Mouse (Mus musculus) E14TG2a.4 (cell line): ENCODE data around the gene Aga.
"Not testable (repeated sequence)": the region's sequence is repeated elsewhere in the genome, so short reads cannot be mapped to it uniquely, and the experiment has no call there.

ENCODE experiments used
- H3K27me3 ChIP-seq: 2 replicates; pipeline ENCODE4 v1.6.1; 2014; ENCODE audit warnings: low read length, control low read depth; ENCODE audit not compliant: insufficient read depth
- H3K36me3 ChIP-seq: 2 replicates; pipeline ENCODE4 v1.6.1; 2014; ENCODE audit warnings: low read length, control low read depth; ENCODE audit not compliant: insufficient read depth
- H3K4me1 ChIP-seq: replicated peaks from 2 replicates; pipeline ENCODE4 v1.6.1; 2014; ENCODE audit warnings: low read depth, low read length, control low read depth
- H3K4me3 ChIP-seq: replicated peaks from 2 replicates; pipeline ENCODE4 v1.5.1; 2014; ENCODE audit warnings: mild to moderate bottlenecking, low read length
- H3K9me3 ChIP-seq: 2 replicates; pipeline ENCODE4 v1.6.1; 2014; ENCODE audit warnings: low read length, control low read depth
- CTCF ChIP-seq: conservative IDR thresholded peaks from 2 replicates; pipeline ENCODE4 v1.5.1; 2014; ENCODE audit warnings: low read length
- NANOG ChIP-seq: IDR thresholded peaks from 2 replicates; pipeline ENCODE4 v1.6.1; 2014; ENCODE audit warnings: borderline replicate concordance, low read length, mixed read lengths
- POU5F1 ChIP-seq: IDR thresholded peaks from 2 replicates; pipeline ENCODE4 v1.6.1; 2014; ENCODE audit warnings: low read length, borderline replicate concordance

The Aga gene

DNA sequence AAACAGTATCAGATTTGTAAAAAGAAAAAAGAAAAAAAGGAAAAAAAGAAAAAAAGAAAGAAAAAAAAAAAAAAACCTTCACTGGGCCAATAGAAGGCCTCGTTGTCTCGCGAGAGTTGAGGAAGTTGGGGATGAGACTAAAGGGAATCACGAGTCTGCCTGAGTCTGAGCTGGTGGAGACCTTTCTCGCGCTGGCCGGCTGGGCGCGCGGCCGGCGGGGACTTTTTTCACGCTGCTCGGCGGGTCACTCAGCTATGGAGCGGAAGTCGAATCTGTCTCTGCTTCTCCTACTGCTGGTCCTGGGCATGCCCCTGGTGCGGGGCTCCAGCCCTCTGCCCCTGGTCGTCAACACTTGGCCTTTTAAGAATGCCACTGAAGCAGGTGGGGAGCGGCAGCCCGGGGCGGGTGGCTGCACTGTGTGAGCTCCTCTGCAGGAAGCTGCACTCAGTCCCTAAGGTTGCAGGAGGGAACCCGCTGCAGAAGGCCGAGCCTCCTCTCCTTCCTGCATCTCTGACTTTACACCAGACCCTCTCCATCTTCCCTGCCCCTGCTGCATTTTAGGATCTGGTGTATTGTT is at the start of gene Aga:
Gene Aga, plus strand, starts transcription at position 177 of the 577 bp plus-strand sequence.
- Histone ChIP-seq H3K36me3 (peaks cover 8% of the 10 kb centered on the region), H3K27me3 (no peaks in the 10 kb centered on the region), H3K9me3 (no peaks in the 10 kb centered on the region), H3K4me1 (no peaks in the 10 kb centered on the region), H3K4me3 (peak within 1 kb of the TSS; percentile 78)
- no peak for TF ChIP-seq NANOG
- no peak for TF ChIP-seq POU5F1
- TF ChIP-seq CTCF, result no peak

DNA sequence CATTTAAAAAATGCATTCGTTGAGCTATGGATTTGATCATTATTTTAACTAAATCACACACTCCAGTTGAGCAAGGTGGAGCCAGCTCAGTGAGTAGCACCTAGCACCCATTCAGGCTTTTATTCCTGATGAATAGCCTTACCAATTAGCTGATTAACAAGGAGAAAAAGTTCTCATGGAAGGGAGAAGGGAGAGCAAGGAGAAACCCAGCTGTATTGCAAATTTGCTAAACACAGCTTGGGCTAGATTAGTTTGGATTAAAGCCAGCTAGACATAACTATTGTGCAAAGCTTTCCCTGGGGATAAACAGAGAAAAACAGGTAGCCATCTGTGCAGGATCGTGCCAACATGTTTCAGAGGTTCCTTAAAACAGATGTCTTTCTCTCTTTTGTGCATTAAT is 22.5 kb upstream of the Aga start:
- Histone ChIP-seq H3K4me3 (no peak overlapping the region), H3K27me3 (no peaks in the 10 kb centered on the region), H3K36me3 (no peaks in the 10 kb centered on the region), H3K4me1 (no peaks in the 10 kb centered on the region), H3K9me3 (no peaks in the 10 kb centered on the region)
- TF ChIP-seq CTCF (no peak), NANOG (no peak), POU5F1 (no peak)

DNA sequence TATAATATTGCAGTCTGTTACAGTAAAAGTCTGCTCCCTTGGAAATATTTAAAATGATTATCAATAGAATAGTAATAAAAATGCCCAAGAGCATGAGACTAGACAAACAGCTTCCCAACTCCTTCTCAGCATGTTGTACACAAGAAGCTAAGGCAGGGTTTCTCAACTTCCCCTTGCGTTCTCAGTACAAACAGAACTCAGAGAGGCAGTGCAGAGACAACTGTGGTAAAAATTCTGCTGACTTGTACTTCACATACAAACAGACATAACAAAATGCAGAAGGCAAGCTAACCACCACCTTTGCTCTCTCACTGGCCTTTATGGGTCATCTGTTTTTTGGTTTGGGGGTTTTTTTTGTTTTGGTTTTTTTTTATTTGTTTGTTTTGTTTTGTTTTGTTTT is 15.3 kb upstream of the Aga start:
- Histone ChIP-seq H3K27me3 (no peaks in the 10 kb centered on the region), H3K36me3 (no peaks in the 10 kb centered on the region)
- no peak for TF ChIP-seq POU5F1
- TF ChIP-seq CTCF, result no peak

DNA sequence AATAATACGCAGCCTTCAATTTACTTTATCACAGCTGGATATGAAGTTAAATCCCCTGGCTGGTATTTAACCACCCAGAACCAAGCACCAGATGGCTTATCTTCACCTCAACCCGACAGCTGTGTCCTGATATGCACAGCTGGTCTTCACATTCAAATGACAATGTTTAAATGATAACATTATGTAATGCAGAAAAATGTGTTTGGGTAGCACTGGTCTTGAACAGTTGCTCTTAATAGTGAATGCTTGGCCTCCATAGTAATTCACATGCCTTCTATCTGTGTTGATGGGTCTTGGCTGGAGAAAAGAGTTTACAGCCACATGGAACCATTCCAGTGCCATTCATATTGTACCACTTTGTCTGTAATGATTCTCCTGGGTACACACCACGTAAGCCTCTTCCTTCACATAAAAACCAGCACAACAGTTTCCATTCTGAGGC is 14.6 kb upstream of the Aga start:
- no peaks in the 10 kb centered on the region for H3K4me1 ChIP-seq
- no peaks in the 10 kb centered on the region for H3K36me3 ChIP-seq
- no peaks in the 10 kb centered on the region for H3K9me3 ChIP-seq
- no peaks in the 10 kb centered on the region for H3K27me3 ChIP-seq
- TF ChIP-seq CTCF (no peak), NANOG (no peak), POU5F1 (no peak)
- no peak overlapping the region for H3K4me3 ChIP-seq

More for the DNA sequence above, 15.3 kb upstream of the Aga start:
- H3K9me3 ChIP-seq, result no peaks in the 10 kb centered on the region
- H3K4me3 ChIP-seq, result no peak overlapping the region
- no peaks in the 10 kb centered on the region for H3K4me1 ChIP-seq

DNA sequence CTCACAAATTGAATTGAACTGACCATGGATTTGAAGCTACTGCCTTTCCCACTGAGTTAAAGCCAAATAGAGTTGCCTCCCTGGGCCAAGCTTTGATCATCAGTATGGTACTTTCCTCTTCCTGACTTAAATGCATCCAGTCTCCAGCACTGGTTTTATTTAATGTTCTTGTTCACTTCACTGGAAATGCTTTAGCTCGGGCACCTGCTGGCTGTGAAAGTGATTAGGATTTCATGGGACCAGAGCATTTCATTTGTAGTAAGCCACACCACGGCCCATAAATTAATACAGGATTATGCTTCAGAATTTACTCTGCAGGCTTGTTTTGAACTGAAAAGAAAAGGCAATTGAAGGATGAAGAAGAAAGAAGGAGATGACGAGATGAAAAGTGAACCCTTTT is 26.5 kb downstream of the Aga start:
- H3K36me3 ChIP-seq, H3K9me3 ChIP-seq, H3K4me1 ChIP-seq, H3K27me3 ChIP-seq, H3K4me3 ChIP-seq: not testable (repeated sequence)

DNA sequence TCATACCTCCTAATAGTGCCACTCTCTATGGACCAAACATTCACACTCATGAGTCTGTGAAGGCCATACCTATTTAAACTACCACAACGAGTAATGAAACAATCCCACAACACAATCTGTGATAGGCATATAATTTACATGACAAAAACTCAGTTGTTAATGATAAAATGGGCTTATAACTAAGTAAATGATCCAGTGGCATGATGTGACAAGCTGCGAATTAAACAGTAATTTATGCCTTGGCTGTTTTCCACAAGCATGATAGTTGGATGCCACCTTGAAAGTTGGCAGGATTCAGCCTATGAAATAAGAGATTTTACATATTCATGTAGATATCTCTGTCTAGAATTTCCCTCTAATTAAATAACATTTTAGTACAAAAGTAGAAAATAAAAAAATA is 28.1 kb downstream of the Aga start:
- no peaks in the 10 kb centered on the region for H3K9me3 ChIP-seq
- H3K27me3 ChIP-seq, result no peaks in the 10 kb centered on the region
- H3K4me1 ChIP-seq, result no peaks in the 10 kb centered on the region
- H3K36me3 ChIP-seq, result no peaks in the 10 kb centered on the region
- TF ChIP-seq NANOG, result no peak
- TF ChIP-seq POU5F1, result no peak
- no peak for TF ChIP-seq CTCF
- no peak overlapping the region for H3K4me3 ChIP-seq

DNA sequence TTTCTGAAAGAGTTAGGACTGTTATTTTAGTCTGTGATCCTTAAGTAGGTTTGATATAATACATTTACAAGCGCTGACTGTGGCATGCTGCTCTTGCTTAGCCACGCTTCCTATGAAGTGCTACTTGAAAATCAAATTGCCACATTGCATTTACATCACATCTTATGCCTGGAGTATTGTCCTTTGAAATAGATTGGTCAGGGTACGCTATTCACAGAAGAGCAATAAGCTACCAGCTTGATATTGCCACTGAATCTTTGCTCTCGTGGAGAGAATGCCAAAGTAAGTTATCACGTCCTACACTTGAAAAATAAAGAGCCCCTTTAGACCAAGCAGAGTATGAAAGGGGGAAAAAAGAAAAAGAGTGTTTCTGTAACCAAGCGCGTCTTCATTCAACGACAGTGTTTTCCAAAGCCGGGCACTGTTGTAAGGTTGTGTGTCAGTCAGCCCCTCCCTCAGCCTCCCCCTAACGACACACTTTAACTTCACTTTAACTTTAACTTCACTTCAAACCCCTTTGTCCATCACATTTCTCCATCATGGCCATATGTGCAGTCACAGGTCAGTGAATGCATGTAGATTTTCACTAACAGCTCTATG is 51.0 kb downstream of the Aga start:
- Histone ChIP-seq H3K4me1 (no peaks in the 10 kb centered on the region), H3K9me3 (no peaks in the 10 kb centered on the region), H3K36me3 (no peaks in the 10 kb centered on the region), H3K27me3 (no peaks in the 10 kb centered on the region), H3K4me3 (no peak overlapping the region)
- TF ChIP-seq NANOG (no peak), CTCF (no peak), POU5F1 (no peak)

DNA sequence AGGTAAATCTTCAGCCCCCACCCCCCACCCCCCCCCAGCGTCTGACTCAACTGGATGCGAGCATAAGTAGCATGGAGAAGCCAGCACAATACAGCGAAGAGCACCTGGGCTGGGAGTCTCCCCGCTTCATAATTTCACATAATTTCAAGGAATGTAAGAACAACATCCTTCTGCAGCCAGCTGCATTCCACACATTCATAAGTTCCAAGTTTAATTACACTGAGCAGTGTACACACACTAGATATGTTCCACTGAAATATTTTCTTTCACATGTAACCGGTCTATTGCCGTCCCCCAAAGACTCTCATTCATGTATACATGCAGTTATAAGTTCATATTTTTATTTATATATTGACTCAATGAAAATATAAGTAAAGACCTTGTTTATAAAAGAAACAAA is 54.7 kb downstream of the Aga start:
- Histone ChIP-seq H3K36me3 (no peaks in the 10 kb centered on the region), H3K4me3 (no peak overlapping the region), H3K4me1 (no peaks in the 10 kb centered on the region), H3K9me3 (no peaks in the 10 kb centered on the region), H3K27me3 (no peaks in the 10 kb centered on the region)
- no peak for TF ChIP-seq NANOG
- TF ChIP-seq CTCF, result no peak
- TF ChIP-seq POU5F1, result no peak
